20 mouse cellular contexts compared by ENCODE assay signal in genomic region chr11:100577852-100578599, GRCm38 (mm10). TPM values are rescaled to one million over a fixed set of nuclear protein-coding genes. Genes with fewer than 3 reads are reported as not detected.
DNase-seq lines count a peak whose midpoint lies in the region; ATAC-seq and TF ChIP-seq lines count a peak whose summit lies in the region.
"Had no signal": no experiment of that assay in that cellular context is flagged by ENCODE, and none has a peak within 500 bp of the region (broad histone marks: within the 10 kb centered on the region; RNA-seq: fewer than 3 reads in every experiment).

No protein-coding gene starts in this region.

- H3K4me2 ChIP-seq in embryonic facial prominence, embryonic 13.5 days: no peak overlapping the region
- H3K4me2 ChIP-seq in hindbrain, embryonic 16.5 days (ENCODE audit: low read length): no peak overlapping the region
- H3K4me2 ChIP-seq in hindbrain, embryonic 11.5 days (replicated peaks; ENCODE audit: low read depth, low read length): no peak overlapping the region
- no peak overlapping the region for H3K4me2 ChIP-seq in midbrain, postnatal 0 days (ENCODE audit: low read depth, low read length, poor library complexity, severe bottlenecking)
- no peak overlapping the region for H3K4me2 ChIP-seq in midbrain, embryonic 16.5 days (ENCODE audit: low read length)
- H3K4me2 ChIP-seq in kidney, embryonic 14.5 days (replicated peaks; ENCODE audit: low read depth, low read length): no peak overlapping the region
- H3K4me2 ChIP-seq: embryonic facial prominence, embryonic 12.5 days; limb, embryonic 13.5 days; liver, embryonic 15.5 days had no signal

- no peaks in the 10 kb centered on the region for H3K9me3 ChIP-seq in embryonic facial prominence, embryonic 13.5 days
- no peaks in the 10 kb centered on the region for H3K9me3 ChIP-seq in embryonic facial prominence, embryonic 10.5 days
- no peaks in the 10 kb centered on the region for H3K9me3 ChIP-seq in hindbrain, embryonic 16.5 days (ENCODE audit: control insufficient read depth, low read length)
- no peaks in the 10 kb centered on the region for H3K9me3 ChIP-seq in hindbrain, embryonic 11.5 days (ENCODE audit: control insufficient read depth, low read length)
- H3K9me3 ChIP-seq in midbrain, postnatal 0 days (ENCODE audit: low read length): no peaks in the 10 kb centered on the region
- no peaks in the 10 kb centered on the region for H3K9me3 ChIP-seq in midbrain, embryonic 16.5 days (replicated peaks; ENCODE audit: control insufficient read depth, low read length, poor library complexity, severe bottlenecking)
- no peaks in the 10 kb centered on the region for H3K9me3 ChIP-seq in kidney, embryonic 14.5 days (ENCODE audit: control insufficient read depth, low read length)
- H3K9me3 ChIP-seq: embryonic facial prominence, embryonic 12.5 days; limb, embryonic 13.5 days; liver, embryonic 15.5 days; megakaryocyte, embryonic 14.5 days had no signal

- 82% methylated on average over 8 of the region's 8 CpGs for WGBS in embryonic facial prominence, embryonic 13.5 days
- WGBS in embryonic facial prominence, embryonic 10.5 days: 86% methylated on average over 8 of the region's 8 CpGs
- 75% methylated on average over 8 of the region's 8 CpGs for WGBS in hindbrain, embryonic 16.5 days
- 89% methylated on average over 8 of the region's 8 CpGs for WGBS in hindbrain, embryonic 11.5 days
- 75% methylated on average over 8 of the region's 8 CpGs for WGBS in midbrain, postnatal 0 days
- 83% methylated on average over 8 of the region's 8 CpGs for WGBS in midbrain, embryonic 16.5 days
- WGBS in kidney, embryonic 14.5 days: 64% methylated on average over 8 of the region's 8 CpGs

- H3K4me3 ChIP-seq in embryonic facial prominence, embryonic 13.5 days: no peak overlapping the region
- H3K4me3 ChIP-seq in embryonic facial prominence, embryonic 10.5 days: no peak overlapping the region
- H3K4me3 ChIP-seq in hindbrain, embryonic 16.5 days (ENCODE audit: low read length): no peak overlapping the region
- no peak overlapping the region for H3K4me3 ChIP-seq in hindbrain, embryonic 11.5 days (ENCODE audit: low read depth, low read length)
- H3K4me3 ChIP-seq in midbrain, postnatal 0 days (ENCODE audit: low read depth, low read length): no peak overlapping the region
- no peak overlapping the region for H3K4me3 ChIP-seq in midbrain, embryonic 16.5 days (ENCODE audit: low read depth, low read length)
- no peak overlapping the region for H3K4me3 ChIP-seq in kidney, embryonic 14.5 days (ENCODE audit: low read length)
- H3K4me3 ChIP-seq: embryonic facial prominence, embryonic 12.5 days; limb, embryonic 13.5 days; liver, embryonic 15.5 days; megakaryocyte, embryonic 14.5 days had no signal

- H3K27ac ChIP-seq in embryonic facial prominence, embryonic 13.5 days: no peak overlapping the region
- H3K27ac ChIP-seq in embryonic facial prominence, embryonic 10.5 days (replicated peaks): no peak overlapping the region
- H3K27ac ChIP-seq in hindbrain, embryonic 16.5 days (ENCODE audit: low read depth, low read length): 0 out of 2 replicates have a peak overlapping the region, but pooled peaks have one; percentile 23
- no peak overlapping the region for H3K27ac ChIP-seq in hindbrain, embryonic 11.5 days (ENCODE audit: low read depth, low read length)
- H3K27ac ChIP-seq in midbrain, postnatal 0 days (ENCODE audit: low read depth, low read length): no peak overlapping the region
- H3K27ac ChIP-seq in midbrain, embryonic 16.5 days (ENCODE audit: low read length): no peak overlapping the region
- H3K27ac ChIP-seq in kidney, embryonic 14.5 days (ENCODE audit: low read depth, low read length): no peak overlapping the region
- H3K27ac ChIP-seq: embryonic facial prominence, embryonic 12.5 days; limb, embryonic 13.5 days; liver, embryonic 15.5 days had no signal

- no peak for ATAC-seq in embryonic facial prominence, embryonic 13.5 days (ENCODE audit: insufficient number of reproducible peaks, insufficient read depth, low FRiP score, low TSS enrichment, low read depth)
- peak; percentile 48; the same call in 1 of the 2 replicates for ATAC-seq in hindbrain, embryonic 16.5 days
- no peak for ATAC-seq in hindbrain, embryonic 11.5 days (ENCODE audit: low FRiP score)
- no peak for ATAC-seq in midbrain, postnatal 0 days (ENCODE audit: low FRiP score)
- ATAC-seq in midbrain, embryonic 16.5 days: no peak
- peak; percentile 51; the same call in 1 of the 2 replicates for ATAC-seq in neutrophil, adult 5-6 weeks (ENCODE audit: extremely low read depth, insufficient number of reproducible peaks, low FRiP score, poor library complexity, severe bottlenecking)
- no peak for ATAC-seq in kidney, embryonic 14.5 days (ENCODE audit: low FRiP score, low TSS enrichment)

- no peak for DNase-seq in embryonic facial prominence, embryonic 10.5 days (ENCODE audit: low spot score)
- DNase-seq in hindbrain, embryonic 11.5 days (ENCODE audit: low spot score): no peak
- peak; percentile 54 for DNase-seq in midbrain, postnatal 0 days (ENCODE audit: low spot score)
- DNase-seq: adrenal gland, postnatal 10 days; cerebellum, adult 11-12 months; gastrocnemius, postnatal 10 days; heart, postnatal 36 days; kidney, adult 11 months; kidney, postnatal 14 days; lung, postnatal 10 days; thymus, postnatal 25 days had no signal

- no peaks in the 10 kb centered on the region for H3K27me3 ChIP-seq in embryonic facial prominence, embryonic 13.5 days
- H3K27me3 ChIP-seq in embryonic facial prominence, embryonic 10.5 days (replicated peaks; ENCODE audit: low read depth, poor library complexity, severe bottlenecking): peaks cover 16% of the 10 kb centered on the region
- no peaks in the 10 kb centered on the region for H3K27me3 ChIP-seq in hindbrain, embryonic 16.5 days (replicated peaks; ENCODE audit: control insufficient read depth, insufficient read depth, low read length)
- no peaks in the 10 kb centered on the region for H3K27me3 ChIP-seq in hindbrain, embryonic 11.5 days (ENCODE audit: control insufficient read depth, insufficient read depth, low read length)
- H3K27me3 ChIP-seq in midbrain, postnatal 0 days (ENCODE audit: insufficient read depth, low read length): no peaks in the 10 kb centered on the region
- no peaks in the 10 kb centered on the region for H3K27me3 ChIP-seq in midbrain, embryonic 16.5 days (ENCODE audit: control insufficient read depth, insufficient read depth, low read depth, low read length)
- no peaks in the 10 kb centered on the region for H3K27me3 ChIP-seq in kidney, embryonic 14.5 days (ENCODE audit: control insufficient read depth, insufficient read depth, low read length)
- H3K27me3 ChIP-seq: embryonic facial prominence, embryonic 12.5 days; limb, embryonic 13.5 days; liver, embryonic 15.5 days; megakaryocyte, embryonic 14.5 days had no signal

- peaks cover 58% of the 10 kb centered on the region for H3K36me3 ChIP-seq in embryonic facial prominence, embryonic 13.5 days
- peaks cover 67% of the 10 kb centered on the region for H3K36me3 ChIP-seq in embryonic facial prominence, embryonic 10.5 days (replicated peaks)
- peaks cover 7% of the 10 kb centered on the region for H3K36me3 ChIP-seq in hindbrain, embryonic 16.5 days (ENCODE audit: control insufficient read depth, insufficient read depth, low read length)
- peaks cover 7% of the 10 kb centered on the region; the same call in 1 of the 2 replicates for H3K36me3 ChIP-seq in hindbrain, embryonic 11.5 days (ENCODE audit: control insufficient read depth, insufficient read depth, low read length)
- H3K36me3 ChIP-seq in midbrain, postnatal 0 days (ENCODE audit: insufficient read depth, low read length): peaks cover 28% of the 10 kb centered on the region
- peaks cover 18% of the 10 kb centered on the region for H3K36me3 ChIP-seq in midbrain, embryonic 16.5 days (ENCODE audit: control insufficient read depth, insufficient read depth, low read length)
- peaks cover 48% of the 10 kb centered on the region; the same call in 1 of the 2 replicates for H3K36me3 ChIP-seq in kidney, embryonic 14.5 days (ENCODE audit: control insufficient read depth, insufficient read depth, low read length)

- peaks cover 20% of the 10 kb centered on the region for H3K4me1 ChIP-seq in embryonic facial prominence, embryonic 13.5 days
- H3K4me1 ChIP-seq in embryonic facial prominence, embryonic 10.5 days: peaks cover 17% of the 10 kb centered on the region
- H3K4me1 ChIP-seq in hindbrain, embryonic 16.5 days (ENCODE audit: control insufficient read depth, insufficient read depth, low read depth, low read length): peaks cover 10% of the 10 kb centered on the region
- peaks cover 3% of the 10 kb centered on the region; the same call in 1 of the 2 replicates for H3K4me1 ChIP-seq in hindbrain, embryonic 11.5 days (replicated peaks; ENCODE audit: control insufficient read depth, insufficient read depth, low read length)
- H3K4me1 ChIP-seq in midbrain, postnatal 0 days (ENCODE audit: insufficient read depth, low read length): peaks cover 6% of the 10 kb centered on the region
- peaks cover 7% of the 10 kb centered on the region; the same call in 1 of the 2 replicates for H3K4me1 ChIP-seq in midbrain, embryonic 16.5 days (ENCODE audit: control insufficient read depth, insufficient read depth, low read length)
- H3K4me1 ChIP-seq in kidney, embryonic 14.5 days (ENCODE audit: control insufficient read depth, insufficient read depth, low read length): no peaks in the 10 kb centered on the region

- H3K9ac ChIP-seq in embryonic facial prominence, embryonic 13.5 days: peak overlapping the region; percentile 32; the same call in 1 of the 2 replicates
- H3K9ac ChIP-seq in hindbrain, embryonic 16.5 days (ENCODE audit: low read depth, low read length): no peak overlapping the region
- H3K9ac ChIP-seq in hindbrain, embryonic 11.5 days (ENCODE audit: low read depth, low read length): no peak overlapping the region
- H3K9ac ChIP-seq in midbrain, postnatal 0 days (replicated peaks; ENCODE audit: low read length, poor library complexity, severe bottlenecking): no peak overlapping the region
- H3K9ac ChIP-seq in midbrain, embryonic 16.5 days (ENCODE audit: low read depth, low read length): no peak overlapping the region
- no peak overlapping the region for H3K9ac ChIP-seq in kidney, embryonic 14.5 days (ENCODE audit: low read depth, low read length)
- H3K9ac ChIP-seq: embryonic facial prominence, embryonic 12.5 days; limb, embryonic 13.5 days; liver, embryonic 15.5 days had no signal

- no peak for TF ChIP-seq CTCF in midbrain, postnatal 0 days (IDR thresholded peaks at IDR 0.05)

RNA-seq across cellular contexts. Expression of gene Cnp, which starts 3.3 kb away (rescaled TPM):
- polyA plus RNA-seq in embryonic facial prominence, embryonic 13.5 days (2015; fragmentation: Nextera tagmentation; extraction: Ambion mirVana): 28.0 and 31.4 TPM in 2 replicates
- polyA plus RNA-seq in embryonic facial prominence, embryonic 10.5 days (2016; fragmentation: Nextera tagmentation; extraction: Ambion mirVana): 21.3 and 25.1 TPM in 2 replicates
- 72.6 and 85.0 TPM in 2 replicates for polyA plus RNA-seq in hindbrain, embryonic 16.5 days (2015; fragmentation: Nextera tagmentation; extraction: Ambion mirVana)
- polyA plus RNA-seq in hindbrain, embryonic 11.5 days (2014; fragmentation: Nextera tagmentation; extraction: Ambion mirVana): 17.4 and 17.8 TPM in 2 replicates
- total RNA-seq in midbrain, postnatal 0 days (2014; rRNA removed): 54.7 and 68.8 TPM in 2 replicates
- 65.3 and 76.0 TPM in 2 replicates for polyA plus RNA-seq in midbrain, postnatal 0 days (2015; fragmentation: Nextera tagmentation; extraction: Ambion mirVana)
- 46.5 and 57.8 TPM in 2 replicates for polyA plus RNA-seq in midbrain, embryonic 16.5 days (2015; fragmentation: Nextera tagmentation; extraction: Ambion mirVana)
- 87.3 and 99.3 TPM in 2 replicates for total RNA-seq in neutrophil, adult 5-6 weeks (2017)
- 17.0 and 25.0 TPM in 2 replicates for polyA plus RNA-seq in kidney, embryonic 14.5 days (2014; fragmentation: Nextera tagmentation; extraction: Ambion mirVana)

RNA-seq across cellular contexts. Expression of gene Ttc25, which starts 32.6 kb away (rescaled TPM):
- polyA plus RNA-seq in embryonic facial prominence, embryonic 13.5 days (2015; fragmentation: Nextera tagmentation; extraction: Ambion mirVana): 0.66 and 0.80 TPM in 2 replicates
- polyA plus RNA-seq in embryonic facial prominence, embryonic 10.5 days (2016; fragmentation: Nextera tagmentation; extraction: Ambion mirVana): 1.4 and 1.7 TPM in 2 replicates
- polyA plus RNA-seq in hindbrain, embryonic 16.5 days (2015; fragmentation: Nextera tagmentation; extraction: Ambion mirVana): 2.2 and 2.5 TPM in 2 replicates
- polyA plus RNA-seq in hindbrain, embryonic 11.5 days (2014; fragmentation: Nextera tagmentation; extraction: Ambion mirVana): 2.6 and 2.8 TPM in 2 replicates
- 0.33 and 0.71 TPM in 2 replicates for total RNA-seq in midbrain, postnatal 0 days (2014; rRNA removed)
- 0.96 and 1.4 TPM in 2 replicates for polyA plus RNA-seq in midbrain, postnatal 0 days (2015; fragmentation: Nextera tagmentation; extraction: Ambion mirVana)
- polyA plus RNA-seq in midbrain, embryonic 16.5 days (2015; fragmentation: Nextera tagmentation; extraction: Ambion mirVana): 2.9 and 3.5 TPM in 2 replicates
- 1.0 and 1.1 TPM in 2 replicates for total RNA-seq in neutrophil, adult 5-6 weeks (2017)
- 0.58 and 0.77 TPM in 2 replicates for polyA plus RNA-seq in kidney, embryonic 14.5 days (2014; fragmentation: Nextera tagmentation; extraction: Ambion mirVana)

RNA-seq across cellular contexts. Expression of gene Nkiras2, which starts 41.0 kb away (rescaled TPM):
- polyA plus RNA-seq in embryonic facial prominence, embryonic 13.5 days (2015; fragmentation: Nextera tagmentation; extraction: Ambion mirVana): 78.9 and 79.0 TPM in 2 replicates
- 77.2 and 81.4 TPM in 2 replicates for polyA plus RNA-seq in embryonic facial prominence, embryonic 10.5 days (2016; fragmentation: Nextera tagmentation; extraction: Ambion mirVana)
- polyA plus RNA-seq in hindbrain, embryonic 16.5 days (2015; fragmentation: Nextera tagmentation; extraction: Ambion mirVana): 99.1 and 103 TPM in 2 replicates
- 108 and 109 TPM in 2 replicates for polyA plus RNA-seq in hindbrain, embryonic 11.5 days (2014; fragmentation: Nextera tagmentation; extraction: Ambion mirVana)
- total RNA-seq in midbrain, postnatal 0 days (2014; rRNA removed): 106 and 125 TPM in 2 replicates
- polyA plus RNA-seq in midbrain, postnatal 0 days (2015; fragmentation: Nextera tagmentation; extraction: Ambion mirVana): 80.9 and 89.3 TPM in 2 replicates
- polyA plus RNA-seq in midbrain, embryonic 16.5 days (2015; fragmentation: Nextera tagmentation; extraction: Ambion mirVana): 97.7 TPM in 2 replicates
- 18.3 and 22.9 TPM in 2 replicates for total RNA-seq in neutrophil, adult 5-6 weeks (2017)
- 63.6 and 67.6 TPM in 2 replicates for polyA plus RNA-seq in kidney, embryonic 14.5 days (2014; fragmentation: Nextera tagmentation; extraction: Ambion mirVana)

RNA-seq across cellular contexts. Expression of gene Dnajc7, which starts 41.9 kb away (rescaled TPM):
- polyA plus RNA-seq in embryonic facial prominence, embryonic 13.5 days (2015; fragmentation: Nextera tagmentation; extraction: Ambion mirVana): 277 and 293 TPM in 2 replicates
- polyA plus RNA-seq in embryonic facial prominence, embryonic 10.5 days (2016; fragmentation: Nextera tagmentation; extraction: Ambion mirVana): 272 and 279 TPM in 2 replicates
- polyA plus RNA-seq in hindbrain, embryonic 16.5 days (2015; fragmentation: Nextera tagmentation; extraction: Ambion mirVana): 290 and 293 TPM in 2 replicates
- polyA plus RNA-seq in hindbrain, embryonic 11.5 days (2014; fragmentation: Nextera tagmentation; extraction: Ambion mirVana): 95.3 and 105 TPM in 2 replicates
- 67.1 and 75.9 TPM in 2 replicates for total RNA-seq in midbrain, postnatal 0 days (2014; rRNA removed)
- polyA plus RNA-seq in midbrain, postnatal 0 days (2015; fragmentation: Nextera tagmentation; extraction: Ambion mirVana): 228 and 234 TPM in 2 replicates
- 289 and 327 TPM in 2 replicates for polyA plus RNA-seq in midbrain, embryonic 16.5 days (2015; fragmentation: Nextera tagmentation; extraction: Ambion mirVana)
- 520 and 539 TPM in 2 replicates for total RNA-seq in neutrophil, adult 5-6 weeks (2017)
- 86.2 and 126 TPM in 2 replicates for polyA plus RNA-seq in kidney, embryonic 14.5 days (2014; fragmentation: Nextera tagmentation; extraction: Ambion mirVana)

RNA-seq across cellular contexts. Expression of gene Acly, which starts 50.2 kb away (rescaled TPM):
- polyA plus RNA-seq in embryonic facial prominence, embryonic 13.5 days (2015; fragmentation: Nextera tagmentation; extraction: Ambion mirVana): 138 and 141 TPM in 2 replicates
- polyA plus RNA-seq in embryonic facial prominence, embryonic 10.5 days (2016; fragmentation: Nextera tagmentation; extraction: Ambion mirVana): 291 and 321 TPM in 2 replicates
- 215 and 253 TPM in 2 replicates for polyA plus RNA-seq in hindbrain, embryonic 16.5 days (2015; fragmentation: Nextera tagmentation; extraction: Ambion mirVana)
- 259 and 306 TPM in 2 replicates for polyA plus RNA-seq in hindbrain, embryonic 11.5 days (2014; fragmentation: Nextera tagmentation; extraction: Ambion mirVana)
- total RNA-seq in midbrain, postnatal 0 days (2014; rRNA removed): 207 and 228 TPM in 2 replicates
- polyA plus RNA-seq in midbrain, postnatal 0 days (2015; fragmentation: Nextera tagmentation; extraction: Ambion mirVana): 116 and 120 TPM in 2 replicates
- 218 and 229 TPM in 2 replicates for polyA plus RNA-seq in midbrain, embryonic 16.5 days (2015; fragmentation: Nextera tagmentation; extraction: Ambion mirVana)
- total RNA-seq in neutrophil, adult 5-6 weeks (2017): 86.6 and 88.5 TPM in 2 replicates
- 70.1 and 158 TPM in 2 replicates for polyA plus RNA-seq in kidney, embryonic 14.5 days (2014; fragmentation: Nextera tagmentation; extraction: Ambion mirVana)

Comparison
In these comparisons a context has a peak if more than half of its experiments do, and no peak if none do; other contexts are left out.
1. ATAC-seq: peak in hindbrain, embryonic 16.5 days (single experiment) and neutrophil, adult 5-6 weeks (single experiment); none in embryonic facial prominence, embryonic 13.5 days (single experiment), hindbrain, embryonic 11.5 days (single experiment), midbrain, postnatal 0 days (single experiment), midbrain, embryonic 16.5 days (single experiment) and kidney, embryonic 14.5 days (single experiment).